Mouse (Mus musculus) cerebellum, adult 2 months (tissue): ENCODE data around the gene Xpnpep1. TPM values are rescaled to one million over a fixed set of nuclear protein-coding genes. Genes with fewer than 3 reads are reported as not detected.
A peak's percentile ranks its signal among the peaks of the same experiment; 100 is the strongest.

Experiments
- DNase-seq, 2 experiments: peaks; one replicate each; pipeline ENCODE4 v3.0.0; 2021
- H3K27ac ChIP-seq: fragments of 200-500 bp; 2 replicates; pipeline ENCODE4 v1.5.1; 2012; ENCODE audit warnings: low read length, control low read depth, inconsistent platforms; ENCODE audit not compliant: insufficient read depth
- H3K27me3 ChIP-seq: fragments of 200-500 bp; 2 replicates; pipeline ENCODE4 v1.6.1; 2012; ENCODE audit warnings: inconsistent platforms, mild to moderate bottlenecking, low read length, moderate library complexity; ENCODE audit not compliant: control insufficient read depth, insufficient read depth
- H3K4me1 ChIP-seq: fragments of 200-500 bp; 2 replicates; pipeline ENCODE4 v1.6.1; 2011; ENCODE audit warnings: low read length; ENCODE audit not compliant: control insufficient read depth, insufficient read depth
- H3K4me3 ChIP-seq: fragments of 200-500 bp; replicated peaks from 2 replicates; pipeline ENCODE3; 2011; ENCODE audit warnings: mild to moderate bottlenecking, low read depth, low read length, control low read depth; ENCODE audit not compliant: insufficient read depth
- CTCF ChIP-seq: fragments of 200-500 bp; IDR thresholded peaks from 2 replicates; pipeline ENCODE4 v1.5.1; 2011; ENCODE audit warnings: low read depth, mild to moderate bottlenecking, control low read depth, low read length, moderate library complexity, borderline replicate concordance; ENCODE audit not compliant: insufficient read depth
- POLR2A ChIP-seq: fragments of 200-500 bp; IDR thresholded peaks from 2 replicates; pipeline ENCODE4 v1.6.1; 2011; ENCODE audit warnings: low read length, control low read depth, borderline replicate concordance; ENCODE audit not compliant: insufficient read depth
- WGBS: fragments of 180-500 bp; shearing (Covaris S2); methylation state at CpG from one replicate; pipeline ENCODE4 v1.1.7; 2018; 5-methylcytosine and 5-hydroxymethylcytosine counted together
- polyA plus RNA-seq: library from polyadenylated mRNA; depleted of rRNA; stranded (reverse); fragments of >200 nt; gene quantifications from 2 replicates; pipeline ENCODE4 v1.2.3, GENCODE M21; 2012

The Xpnpep1 gene
- polyA plus RNA-seq, 1 experiment: 58.8 TPM

- no peaks in the 10 kb centered on the region for H3K27me3 ChIP-seq
- no peaks in the 10 kb centered on the region for H3K4me1 ChIP-seq
- no peak for TF ChIP-seq CTCF
- TF ChIP-seq POLR2A: no peak
- no peak overlapping the region for H3K4me3 ChIP-seq
- H3K27ac ChIP-seq: no peak overlapping the region
- DNase-seq: no peak
- WGBS: 86% methylated on average over 12 of the region's 12 CpGs
Observed at GRCm38 (mm10) chr19:53064292-53064971, 24.4 kb upstream of the Xpnpep1 start.

- no peak for TF ChIP-seq CTCF
- DNase-seq: no peak
- Histone ChIP-seq H3K27me3 (no peaks in the 10 kb centered on the region), H3K27ac (no peak overlapping the region), H3K4me1 (no peaks in the 10 kb centered on the region), H3K4me3 (no peak overlapping the region)
- 64% methylated on average over 3 of the region's 3 CpGs for WGBS
Observed at GRCm38 (mm10) chr19:53062046-53062445, 22.0 kb upstream of the Xpnpep1 start.

GRCm38 (mm10) chr19:53059344-53060111, 19.5 kb upstream of the Xpnpep1 start:
- DNase-seq: no peak
- H3K27me3 ChIP-seq: no peaks in the 10 kb centered on the region
- H3K4me3 ChIP-seq: no peak overlapping the region
- no peak overlapping the region for H3K27ac ChIP-seq
- TF ChIP-seq CTCF (no peak), POLR2A (no peak)
- 92% methylated on average over 16 of the region's 16 CpGs for WGBS
- no peaks in the 10 kb centered on the region for H3K4me1 ChIP-seq

- no peaks in the 10 kb centered on the region for H3K4me1 ChIP-seq
- no peak for DNase-seq
- no peak overlapping the region for H3K4me3 ChIP-seq
- H3K27me3 ChIP-seq: no peaks in the 10 kb centered on the region
- no peak overlapping the region for H3K27ac ChIP-seq
- no peak for TF ChIP-seq POLR2A
- TF ChIP-seq CTCF: no peak
- WGBS: 74% methylated on average over 8 of the region's 8 CpGs
Observed at GRCm38 (mm10) chr19:53058726-53059334, 18.8 kb upstream of the Xpnpep1 start.

DNA sequence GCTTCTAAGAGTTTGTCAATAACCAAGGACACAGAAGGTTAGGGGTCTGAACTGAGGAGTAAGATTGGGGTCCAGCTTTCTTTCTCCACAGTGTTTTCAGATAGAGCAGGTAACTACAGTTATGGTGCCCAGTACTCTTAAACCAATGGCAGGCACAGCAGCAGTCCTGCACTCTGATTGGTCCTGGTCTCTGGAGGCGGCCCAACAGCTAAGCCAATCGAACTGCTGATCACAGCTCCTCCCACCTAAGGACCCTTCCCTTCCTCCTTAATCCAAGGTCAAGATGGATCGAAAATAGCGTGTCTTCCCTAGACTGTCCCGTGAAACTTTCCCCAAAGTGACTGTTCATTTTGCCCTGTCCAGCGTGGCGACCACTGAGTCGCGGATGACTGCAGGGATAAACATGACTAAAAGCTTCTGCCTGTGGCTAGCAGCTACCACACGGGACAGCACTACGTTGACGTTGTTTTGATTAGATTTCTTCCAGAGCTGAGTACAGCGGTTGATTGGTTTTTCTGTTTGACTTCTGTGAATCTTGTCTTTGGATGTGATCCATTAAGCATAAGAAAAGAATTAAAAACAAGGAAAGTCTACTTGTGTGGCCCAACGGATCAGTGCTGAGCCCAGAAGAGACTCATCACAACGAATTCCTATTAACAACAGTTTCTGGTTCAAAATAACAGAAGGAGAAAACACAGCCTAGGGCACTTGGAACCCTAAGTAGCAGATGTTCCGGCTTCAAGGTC, 18.1 kb upstream of the Xpnpep1 start:
- DNase-seq: no peak
- TF ChIP-seq POLR2A: no peak
- TF ChIP-seq CTCF: no peak
- WGBS: 87% methylated on average over 16 of the region's 16 CpGs

DNA sequence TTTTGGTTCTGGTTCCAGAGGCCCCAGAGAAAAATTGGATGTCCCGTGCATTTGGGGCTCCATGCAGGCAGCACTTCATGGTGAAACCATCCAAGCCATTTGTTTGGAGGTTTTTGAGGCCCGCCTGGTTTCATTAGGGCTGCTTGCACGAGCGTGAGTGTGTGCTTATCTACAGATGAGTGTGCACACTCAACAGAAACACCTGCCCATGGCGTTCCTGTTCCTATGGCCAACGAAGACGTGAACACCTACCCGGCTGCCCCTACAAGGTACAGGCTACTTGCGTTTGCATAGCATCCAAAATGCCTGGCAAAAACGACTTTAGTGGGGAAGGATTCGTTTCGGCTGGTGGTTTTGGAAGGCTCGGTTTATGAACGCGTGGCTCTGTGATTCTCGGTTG, 13.3 kb upstream of the Xpnpep1 start:
- 95% methylated on average over 16 of the region's 16 CpGs for WGBS

More for the DNA sequence above, 18.1 kb upstream of the Xpnpep1 start:
- Histone ChIP-seq H3K4me3 (no peak overlapping the region), H3K4me1 (no peaks in the 10 kb centered on the region), H3K27ac (no peak overlapping the region), H3K27me3 (no peaks in the 10 kb centered on the region)

DNA sequence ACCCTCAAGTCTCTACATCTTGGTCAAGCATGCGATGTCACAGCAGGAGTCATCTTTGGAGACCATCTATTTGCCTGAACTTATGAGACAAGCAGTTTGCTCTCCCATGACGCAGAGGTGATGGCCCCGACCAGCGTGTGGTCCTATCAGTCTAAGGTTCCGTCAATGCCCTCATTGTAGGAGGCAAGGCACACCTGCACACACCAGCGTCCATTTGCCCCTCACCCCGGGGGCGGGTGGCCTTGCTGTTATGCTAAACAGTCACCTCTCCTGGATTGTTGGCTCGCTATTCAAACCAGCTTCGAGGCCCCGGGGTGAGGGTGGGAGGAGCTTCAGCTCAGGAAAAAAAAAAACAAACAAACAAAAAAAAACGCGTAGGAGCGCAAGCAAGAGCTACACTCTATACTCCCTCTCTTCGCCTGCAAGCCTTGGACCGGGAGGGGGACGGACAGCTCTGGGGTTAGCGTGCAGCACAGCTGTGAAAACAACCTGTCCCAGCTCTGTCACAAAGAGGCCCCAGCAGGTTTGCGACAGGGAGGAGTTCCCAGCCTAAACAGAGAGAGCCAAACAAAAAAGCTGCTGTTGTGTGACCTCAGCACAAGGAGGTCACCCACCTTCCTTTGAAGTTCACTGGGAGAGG, 12.1 kb upstream of the Xpnpep1 start:
- peak; percentile 32 to 38 for DNase-seq
- H3K4me3 ChIP-seq: no peak overlapping the region
- H3K27ac ChIP-seq: no peak overlapping the region
- WGBS: 52% methylated on average over 19 of the region's 19 CpGs
- TF ChIP-seq CTCF (no peak), POLR2A (no peak)
- no peaks in the 10 kb centered on the region for H3K27me3 ChIP-seq
- H3K4me1 ChIP-seq: no peaks in the 10 kb centered on the region

More for the DNA sequence above, 13.3 kb upstream of the Xpnpep1 start:
- Histone ChIP-seq H3K27me3 (no peaks in the 10 kb centered on the region), H3K4me3 (no peak overlapping the region), H3K27ac (no peak overlapping the region), H3K4me1 (no peaks in the 10 kb centered on the region)
- no peak for TF ChIP-seq CTCF
- no peak for DNase-seq
